Mouse (Mus musculus) testis, adult 2 months (tissue): ENCODE measurements at regions not wholly inside any gene's neighbourhood (a gene's known extent, or its start where the extent isn't known, plus 50 kb on each side); places are given as distances from the start of the nearest gene placed in this dataset.

Experiments
- CTCF ChIP-seq: fragments of 200-500 bp; IDR thresholded peaks from 2 replicates; pipeline ENCODE4 v1.5.1; 2012; ENCODE audit warnings: low read depth, mild to moderate bottlenecking, inconsistent platforms, low read length, moderate library complexity; ENCODE audit not compliant: control insufficient read depth, insufficient read depth, insufficient replicate concordance
- POLR2A ChIP-seq: fragments of 200-500 bp; IDR thresholded peaks from 2 replicates; pipeline ENCODE4 v1.6.1; 2012; ENCODE audit warnings: low read depth, mild to moderate bottlenecking, inconsistent platforms, low read length, moderate library complexity; ENCODE audit not compliant: control insufficient read depth

DNA sequence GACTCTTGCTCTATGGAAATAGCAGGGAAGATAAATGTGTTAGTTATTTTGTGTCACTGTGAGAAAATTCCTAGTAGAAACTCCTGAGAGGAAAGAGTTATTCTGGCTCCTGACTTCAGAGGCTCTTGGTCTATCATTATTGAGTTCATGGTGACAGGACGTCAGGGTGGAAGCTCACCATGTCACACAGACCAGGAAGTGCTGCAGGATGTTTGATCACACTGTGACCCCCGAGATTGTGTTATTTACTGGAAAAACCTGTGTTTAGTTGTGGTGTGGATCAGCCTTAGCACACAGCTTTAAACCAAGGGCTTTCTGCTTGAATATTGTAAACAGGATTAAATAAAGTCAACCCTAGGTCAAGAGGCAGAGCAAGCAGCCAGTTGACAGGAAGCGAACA lies 93.4 kb upstream of the Galnt15 start:
- TF ChIP-seq POLR2A, result no peak
- no peak for TF ChIP-seq CTCF
